Mouse (Mus musculus) adrenal gland, postnatal 10 days (tissue): ENCODE results near the gene Ggact. TPM values are rescaled to one million over a fixed set of nuclear protein-coding genes. Genes with fewer than 3 reads are reported as not detected.

Experiments used
- total RNA-seq, 2 experiments: library from RNA; stranded (reverse); gene quantifications; 2 replicates each; pipeline ENCODE4 v1.2.3; 2021

The Ggact gene
- total RNA-seq, 2 experiments from 2014 or later = 36.5 to 45.0 TPM

Other genes with a start within 250 kb of the Ggact start
- 10 to 100 TPM; 20.0 to 28.3 TPM for gene Tmtc4, start 70.3 kb upstream of the Ggact start, total RNA-seq